Mouse (Mus musculus): ENCODE data around the gene Mag. TPM values are rescaled to one million over a fixed set of nuclear protein-coding genes. Genes with fewer than 3 reads are reported as not detected.

Mag gene
- polyA plus RNA-seq, 1 experiment from 2014 or later: 0.73 TPM

Other genes starting within 250 kb of the Mag start
- 40.3 and 41.8 TPM in 2 replicates for gene Haus5, start 249.9 kb downstream of the Mag start, polyA plus RNA-seq (2014; fragmentation: Nextera tagmentation; extraction: Ambion mirVana)
- gene Pmis2, start 243.3 kb downstream of the Mag start, polyA plus RNA-seq (2014; fragmentation: Nextera tagmentation; extraction: Ambion mirVana): not detected in 2 replicates
- gene 2200002J24Rik, start 215.9 kb downstream of the Mag start, polyA plus RNA-seq (2014; fragmentation: Nextera tagmentation; extraction: Ambion mirVana): not detected in 2 replicates
- 0.65 and 1.4 TPM in 2 replicates for gene Atp4a, start 202.7 kb downstream of the Mag start, polyA plus RNA-seq (2014; fragmentation: Nextera tagmentation; extraction: Ambion mirVana)
- 143 and 160 TPM in 2 replicates for gene Tmem147, start 185.3 kb downstream of the Mag start, polyA plus RNA-seq (2014; fragmentation: Nextera tagmentation; extraction: Ambion mirVana)
- 0.60 and 0.75 TPM in 2 replicates for gene Gapdhs, start 171.2 kb downstream of the Mag start, polyA plus RNA-seq (2014; fragmentation: Nextera tagmentation; extraction: Ambion mirVana)
- 0.39 and 0.42 TPM in 2 replicates for gene Sbsn, start 163.4 kb downstream of the Mag start, polyA plus RNA-seq (2014; fragmentation: Nextera tagmentation; extraction: Ambion mirVana)
- 0.34 and 0.73 TPM in 2 replicates for gene Dmkn, start 151.1 kb downstream of the Mag start, polyA plus RNA-seq (2014; fragmentation: Nextera tagmentation; extraction: Ambion mirVana)
- gene Krtdap, start 127.0 kb downstream of the Mag start, polyA plus RNA-seq (2014; fragmentation: Nextera tagmentation; extraction: Ambion mirVana): not detected in 2 replicates
- gene Ffar2, start 91.1 kb downstream of the Mag start, polyA plus RNA-seq (2014; fragmentation: Nextera tagmentation; extraction: Ambion mirVana): 0.20 TPM in 1 of 2 replicates, not detected in the other
- gene Ffar3, start 58.7 kb downstream of the Mag start, polyA plus RNA-seq (2014; fragmentation: Nextera tagmentation; extraction: Ambion mirVana): not detected in 2 replicates
- not detected in 2 replicates for gene Ffar1, start 53.3 kb downstream of the Mag start, polyA plus RNA-seq (2014; fragmentation: Nextera tagmentation; extraction: Ambion mirVana)
- not detected in 2 replicates for gene Cd22, start 34.5 kb downstream of the Mag start, polyA plus RNA-seq (2014; fragmentation: Nextera tagmentation; extraction: Ambion mirVana)
- gene Hamp2, start 9.8 kb upstream of the Mag start, polyA plus RNA-seq (2014; fragmentation: Nextera tagmentation; extraction: Ambion mirVana): not detected in 2 replicates
- gene Hamp, start 29.2 kb upstream of the Mag start, polyA plus RNA-seq (2014; fragmentation: Nextera tagmentation; extraction: Ambion mirVana): not detected in 2 replicates
- 23.5 and 25.4 TPM in 2 replicates for gene Usf2, start 41.9 kb upstream of the Mag start, polyA plus RNA-seq (2014; fragmentation: Nextera tagmentation; extraction: Ambion mirVana)
- gene Lsr, start 58.6 kb upstream of the Mag start, polyA plus RNA-seq (2014; fragmentation: Nextera tagmentation; extraction: Ambion mirVana): 12.8 and 13.4 TPM in 2 replicates
- 0.59 and 1.1 TPM in 2 replicates for gene Fam187b, start 58.9 kb upstream of the Mag start, polyA plus RNA-seq (2014; fragmentation: Nextera tagmentation; extraction: Ambion mirVana)
- 12.3 and 14.1 TPM in 2 replicates for gene Fxyd5, start 127.6 kb upstream of the Mag start, polyA plus RNA-seq (2014; fragmentation: Nextera tagmentation; extraction: Ambion mirVana)
- 8.7 and 12.6 TPM in 2 replicates for gene Fxyd7, start 136.6 kb upstream of the Mag start, polyA plus RNA-seq (2014; fragmentation: Nextera tagmentation; extraction: Ambion mirVana)
- gene Fxyd1, start 142.3 kb upstream of the Mag start, polyA plus RNA-seq (2014; fragmentation: Nextera tagmentation; extraction: Ambion mirVana): 15.6 and 18.1 TPM in 2 replicates
- 1.0 and 2.8 TPM in 2 replicates for gene Lgi4, start 144.5 kb upstream of the Mag start, polyA plus RNA-seq (2014; fragmentation: Nextera tagmentation; extraction: Ambion mirVana)
- gene Fxyd3, start 161.8 kb upstream of the Mag start, polyA plus RNA-seq (2014; fragmentation: Nextera tagmentation; extraction: Ambion mirVana): 6.3 and 8.6 TPM in 2 replicates
- 0.56 and 1.4 TPM in 2 replicates for gene Hpn, start 200.4 kb upstream of the Mag start, polyA plus RNA-seq (2014; fragmentation: Nextera tagmentation; extraction: Ambion mirVana)
- 0.60 and 0.86 TPM in 2 replicates for gene Scn1b, start 212.1 kb upstream of the Mag start, polyA plus RNA-seq (2014; fragmentation: Nextera tagmentation; extraction: Ambion mirVana)
- 120 and 125 TPM in 2 replicates for gene Gramd1a, start 241.0 kb upstream of the Mag start, polyA plus RNA-seq (2014; fragmentation: Nextera tagmentation; extraction: Ambion mirVana)

Data from hindbrain, embryonic 11.5 days (tissue).